Mouse (Mus musculus) forebrain, embryonic 15.5 days (tissue): ENCODE data around the gene Prkd2. TPM values are rescaled to one million over a fixed set of nuclear protein-coding genes. Genes with fewer than 3 reads are reported as not detected.
A peak's percentile ranks its signal among the peaks of the same experiment; 100 is the strongest.

Experiments
- ATAC-seq: fragments of 200-750 bp; cut with Nextera tagmentation; replicated peaks from 2 replicates; pipeline ENCODE4 v1.8.0; 2017; ENCODE audit warnings: mild to moderate bottlenecking, moderate TSS enrichment, moderate library complexity
- H3K27ac ChIP-seq: fragments of 300-500 bp; sonication (generic); replicated peaks from 2 replicates; pipeline ENCODE4 v1.5.1; 2015; ENCODE audit warnings: mild to moderate bottlenecking, inconsistent platforms
- H3K27me3 ChIP-seq: fragments of 300-500 bp; sonication (generic); 2 replicates; pipeline ENCODE4 v1.6.1; 2015; ENCODE audit warnings: inconsistent platforms
- H3K36me3 ChIP-seq: fragments of 300-500 bp; sonication (generic); 2 replicates; pipeline ENCODE4 v1.6.1; 2015; ENCODE audit warnings: mild to moderate bottlenecking, inconsistent platforms
- H3K4me1 ChIP-seq: fragments of 300-500 bp; sonication (generic); 2 replicates; pipeline ENCODE4 v1.6.1; 2015; ENCODE audit warnings: inconsistent platforms
- H3K4me2 ChIP-seq: fragments of 300-500 bp; sonication (generic); replicated peaks from 2 replicates; pipeline ENCODE4 v1.6.1; 2015; ENCODE audit warnings: mild to moderate bottlenecking, inconsistent platforms
- H3K4me3 ChIP-seq: fragments of 300-500 bp; sonication (generic); 2 replicates; pipeline ENCODE4 v1.5.1; 2015; ENCODE audit warnings: mild to moderate bottlenecking, inconsistent platforms
- H3K9ac ChIP-seq: fragments of 300-500 bp; sonication (generic); replicated peaks from 2 replicates; pipeline ENCODE4 v1.6.1; 2015; ENCODE audit warnings: mild to moderate bottlenecking, inconsistent platforms
- H3K9me3 ChIP-seq: fragments of 300-500 bp; sonication (generic); 2 replicates; pipeline ENCODE4 v1.6.1; 2016; ENCODE audit warnings: inconsistent platforms
- WGBS: fragments of 180-500 bp; shearing (Covaris S2); methylation state at CpG from one replicate; pipeline ENCODE4 v1.1.7; 2015; ENCODE audit warnings: mixed read lengths; 5-methylcytosine and 5-hydroxymethylcytosine counted together
- polyA plus RNA-seq: library from polyadenylated mRNA; unstranded; fragments of >200 nt; fragmentation: Nextera tagmentation; extraction: Ambion mirVana; gene quantifications from 2 replicates; pipeline ENCODE4 v1.2.1, GENCODE M21; 2015

Prkd2 gene
- polyA plus RNA-seq, 1 experiment from 2014 or later, result 8.0 TPM

DNA sequence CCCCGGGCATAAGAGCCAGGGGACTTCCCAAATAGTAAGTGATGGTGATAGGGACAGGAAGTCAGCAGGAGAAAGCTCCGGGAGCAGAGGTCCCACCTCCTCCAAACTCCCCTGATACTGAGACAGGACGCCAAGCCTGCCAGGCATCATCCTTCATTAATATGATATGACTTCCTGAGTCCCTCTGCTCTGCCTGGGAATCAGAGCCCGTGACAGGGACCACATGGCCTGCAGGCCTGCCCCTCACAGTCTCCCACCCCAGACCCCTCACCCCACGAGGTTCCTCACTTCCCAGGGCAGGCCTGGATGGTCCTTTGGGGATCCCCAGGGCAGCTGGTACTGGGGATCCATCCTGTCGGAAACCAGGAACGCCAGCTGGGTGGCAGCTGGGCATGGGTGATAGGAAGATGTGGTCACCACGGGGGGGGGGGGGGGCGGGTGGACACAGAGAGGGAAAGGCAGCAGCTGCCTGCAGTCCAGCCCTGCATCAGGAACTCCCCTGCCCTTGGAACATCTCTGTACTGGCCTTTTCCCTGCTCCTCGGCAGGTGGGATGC is 61.5 kb downstream of the Prkd2 start:
- H3K4me1 ChIP-seq, result no peaks in the 10 kb centered on the region
- no peak overlapping the region for H3K9ac ChIP-seq
- H3K27me3 ChIP-seq, result no peaks in the 10 kb centered on the region
- H3K9me3 ChIP-seq, result no peaks in the 10 kb centered on the region
- no peak for ATAC-seq
- no peak overlapping the region for H3K27ac ChIP-seq
- WGBS, result 63% methylated on average over 9 of the region's 10 CpGs
- H3K4me2 ChIP-seq, result no peak overlapping the region
- H3K4me3 ChIP-seq, result no peak overlapping the region
- H3K36me3 ChIP-seq, result no peaks in the 10 kb centered on the region

GRCm38 (mm10) chr7:16905491-16906021 is 62.9 kb downstream of the Prkd2 start:
- H3K27me3 ChIP-seq, result no peaks in the 10 kb centered on the region
- no peaks in the 10 kb centered on the region for H3K9me3 ChIP-seq
- no peak overlapping the region for H3K4me2 ChIP-seq
- WGBS, result 60% methylated on average over 9 of the region's 9 CpGs
- H3K4me1 ChIP-seq, result no peaks in the 10 kb centered on the region
- no peak overlapping the region for H3K4me3 ChIP-seq
- no peaks in the 10 kb centered on the region for H3K36me3 ChIP-seq
- no peak overlapping the region for H3K9ac ChIP-seq
- no peak overlapping the region for H3K27ac ChIP-seq
- ATAC-seq, result no peak

GRCm38 (mm10) chr7:16906281-16906680 is 63.6 kb downstream of the Prkd2 start, which contains the start of gene Ptgir:
TSS of gene Ptgir (plus strand) at chr7:16906490.
- 8% methylated on average over 6 of the region's 6 CpGs for WGBS

DNA sequence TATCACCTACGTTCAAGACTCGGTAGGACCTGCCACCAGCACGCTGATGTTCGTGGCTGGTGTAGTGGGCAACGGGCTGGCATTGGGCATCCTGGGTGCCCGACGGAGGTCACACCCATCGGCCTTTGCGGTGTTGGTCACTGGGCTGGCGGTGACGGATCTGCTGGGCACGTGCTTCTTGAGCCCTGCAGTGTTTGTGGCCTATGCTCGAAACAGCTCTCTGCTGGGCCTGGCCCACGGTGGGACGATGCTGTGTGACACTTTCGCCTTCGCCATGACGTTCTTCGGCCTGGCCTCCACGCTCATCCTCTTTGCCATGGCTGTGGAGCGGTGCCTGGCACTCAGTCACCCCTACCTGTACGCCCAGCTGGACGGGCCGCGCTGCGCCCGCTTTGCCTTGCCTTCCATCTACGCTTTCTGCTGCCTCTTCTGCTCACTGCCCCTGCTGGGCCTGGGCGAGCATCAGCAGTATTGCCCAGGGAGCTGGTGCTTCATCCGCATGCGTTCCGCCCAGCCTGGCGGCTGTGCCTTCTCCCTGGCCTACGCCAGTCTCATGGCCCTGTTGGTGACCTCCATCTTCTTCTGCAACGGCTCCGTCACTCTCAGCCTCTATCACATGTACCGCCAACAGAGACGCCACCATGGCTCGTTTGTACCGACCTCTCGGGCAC is 64.3 kb downstream of the Prkd2 start:
- Histone ChIP-seq H3K4me3 (no peak overlapping the region), H3K4me1 (no peaks in the 10 kb centered on the region), H3K9ac (no peak overlapping the region), H3K9me3 (no peaks in the 10 kb centered on the region), H3K27me3 (no peaks in the 10 kb centered on the region), H3K27ac (no peak overlapping the region), H3K4me2 (no peak overlapping the region), H3K36me3 (no peaks in the 10 kb centered on the region)
- no peak for ATAC-seq
- WGBS, result 93% methylated on average over 41 of the region's 41 CpGs

More at GRCm38 (mm10) chr7:16906281-16906680, 63.6 kb downstream of the Prkd2 start, which contains the start of gene Ptgir:
- Histone ChIP-seq H3K4me1 (no peaks in the 10 kb centered on the region), H3K36me3 (no peaks in the 10 kb centered on the region), H3K27me3 (no peaks in the 10 kb centered on the region), H3K27ac (no peak within 1 kb of the TSS), H3K9ac (no peak within 1 kb of the TSS), H3K4me3 (no peak within 1 kb of the TSS), H3K9me3 (no peaks in the 10 kb centered on the region), H3K4me2 (no peak within 1 kb of the TSS)
- ATAC-seq, result no peak

DNA sequence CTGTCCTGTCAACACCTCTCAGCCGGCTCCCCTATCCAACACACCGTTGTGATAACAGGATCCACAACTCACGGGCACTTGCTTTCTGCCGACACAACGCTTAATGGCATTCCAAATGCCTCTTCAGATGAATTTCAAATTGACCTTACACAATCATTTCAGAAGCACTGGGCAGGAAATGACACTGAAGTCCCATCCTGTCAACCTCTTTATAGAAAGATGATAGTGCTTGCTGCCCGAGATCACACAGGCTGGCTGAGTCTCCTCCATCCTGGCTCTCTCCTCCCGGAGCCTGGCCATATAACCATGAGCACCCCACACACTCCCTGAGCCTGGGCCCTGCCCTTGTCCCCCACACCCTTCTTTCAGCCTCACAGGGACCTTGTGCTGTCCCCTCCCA is 65.1 kb downstream of the Prkd2 start:
- 78% methylated on average over 7 of the region's 7 CpGs for WGBS
- Histone ChIP-seq H3K4me1 (no peaks in the 10 kb centered on the region), H3K9me3 (no peaks in the 10 kb centered on the region), H3K36me3 (no peaks in the 10 kb centered on the region), H3K27me3 (no peaks in the 10 kb centered on the region), H3K9ac (no peak overlapping the region), H3K27ac (no peak overlapping the region), H3K4me2 (no peak overlapping the region), H3K4me3 (no peak overlapping the region)
- ATAC-seq, result no peak

DNA sequence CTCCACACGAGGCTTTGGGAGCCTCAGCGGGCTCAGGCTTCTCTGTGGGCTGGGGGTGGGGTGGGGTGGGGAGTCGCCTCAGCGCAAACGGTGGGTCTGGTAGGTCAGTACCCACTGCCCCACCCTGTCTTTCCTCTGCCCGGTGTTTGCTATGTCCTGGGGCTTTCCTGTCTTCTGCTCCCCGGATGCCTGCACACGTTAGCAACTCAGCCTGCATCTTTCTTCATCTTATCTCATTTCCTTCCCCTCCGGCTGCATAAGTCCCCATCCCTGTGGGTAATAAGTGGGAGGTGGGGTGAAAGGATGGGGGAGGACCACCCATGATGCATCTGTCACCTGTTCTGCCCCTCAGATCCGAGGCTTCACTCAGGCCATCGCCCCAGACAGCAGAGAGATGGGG is 65.7 kb downstream of the Prkd2 start:
- no peak overlapping the region for H3K4me2 ChIP-seq
- H3K9me3 ChIP-seq, result no peaks in the 10 kb centered on the region
- H3K4me3 ChIP-seq, result no peak overlapping the region
- ATAC-seq, result no peak
- no peak overlapping the region for H3K27ac ChIP-seq
- no peaks in the 10 kb centered on the region for H3K4me1 ChIP-seq
- H3K9ac ChIP-seq, result no peak overlapping the region
- WGBS, result 46% methylated on average over 11 of the region's 11 CpGs
- H3K36me3 ChIP-seq, result no peaks in the 10 kb centered on the region
- H3K27me3 ChIP-seq, result no peaks in the 10 kb centered on the region

- H3K4me2 ChIP-seq, result no peak overlapping the region
- H3K9ac ChIP-seq, result no peak overlapping the region
- no peak for ATAC-seq
- no peaks in the 10 kb centered on the region for H3K9me3 ChIP-seq
- no peaks in the 10 kb centered on the region for H3K36me3 ChIP-seq
- H3K27ac ChIP-seq, result no peak overlapping the region
- 72% methylated on average over 11 of the region's 11 CpGs for WGBS
- H3K4me3 ChIP-seq, result no peak overlapping the region
- H3K4me1 ChIP-seq, result no peaks in the 10 kb centered on the region
- H3K27me3 ChIP-seq, result no peaks in the 10 kb centered on the region
Observed at GRCm38 (mm10) chr7:16908859-16909258, 66.2 kb downstream of the Prkd2 start.

- Histone ChIP-seq H3K4me2 (no peak overlapping the region), H3K27ac (no peak overlapping the region), H3K9ac (no peak overlapping the region), H3K4me1 (no peaks in the 10 kb centered on the region), H3K9me3 (no peaks in the 10 kb centered on the region), H3K36me3 (peaks cover 8% of the 10 kb centered on the region), H3K4me3 (no peak overlapping the region), H3K27me3 (no peaks in the 10 kb centered on the region)
- WGBS, result 62% methylated on average over 10 of the region's 10 CpGs
- ATAC-seq, result no peak
Observed at GRCm38 (mm10) chr7:16909909-16910308, 67.2 kb downstream of the Prkd2 start.

DNA sequence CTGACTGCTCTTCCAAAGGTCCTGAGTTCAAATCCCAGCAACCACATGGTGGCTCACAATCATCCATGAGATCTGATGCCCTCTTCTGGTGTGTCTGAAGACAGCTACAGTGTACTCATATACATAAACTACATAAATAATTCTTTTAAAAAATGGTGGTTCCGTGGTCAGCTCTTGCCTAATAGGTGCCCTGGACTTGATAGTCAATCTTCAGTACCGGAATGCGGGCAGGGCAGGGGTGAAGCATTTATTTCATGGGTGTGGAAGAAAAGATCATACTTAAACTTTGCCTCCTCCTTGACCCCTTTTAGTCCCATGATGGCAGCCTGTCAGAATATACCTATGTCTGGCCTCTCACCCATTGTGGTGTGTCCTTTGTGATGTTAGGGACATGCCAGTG is 69.2 kb downstream of the Prkd2 start:
- H3K4me3 ChIP-seq, result no peak overlapping the region
- ATAC-seq, result no peak
- H3K4me2 ChIP-seq, result no peak overlapping the region
- peaks cover 26% of the 10 kb centered on the region for H3K36me3 ChIP-seq
- no peaks in the 10 kb centered on the region for H3K9me3 ChIP-seq
- H3K27me3 ChIP-seq, result no peaks in the 10 kb centered on the region
- no peak overlapping the region for H3K9ac ChIP-seq
- H3K27ac ChIP-seq, result no peak overlapping the region
- WGBS, result 85% methylated on average over 3 of the region's 3 CpGs
- H3K4me1 ChIP-seq, result no peaks in the 10 kb centered on the region

- Histone ChIP-seq H3K27ac (no peak overlapping the region), H3K9ac (no peak overlapping the region), H3K4me2 (no peak overlapping the region), H3K36me3 (peaks cover 30% of the 10 kb centered on the region), H3K9me3 (no peaks in the 10 kb centered on the region), H3K4me3 (no peak overlapping the region), H3K4me1 (no peaks in the 10 kb centered on the region), H3K27me3 (no peaks in the 10 kb centered on the region)
- ATAC-seq, result no peak
- 87% methylated on average over 6 of the region's 6 CpGs for WGBS
Observed at GRCm38 (mm10) chr7:16912360-16912759, 69.7 kb downstream of the Prkd2 start.

- peaks cover 45% of the 10 kb centered on the region for H3K36me3 ChIP-seq
- ATAC-seq, result peak; percentile 55
Observed at GRCm38 (mm10) chr7:16913806-16914452, 71.2 kb downstream of the Prkd2 start.

More at GRCm38 (mm10) chr7:16913806-16914452, 71.2 kb downstream of the Prkd2 start:
- no peaks in the 10 kb centered on the region for H3K27me3 ChIP-seq
- peak overlapping the region; percentile 29; the same call in 1 of the 2 replicates for H3K27ac ChIP-seq
- no peak overlapping the region for H3K9ac ChIP-seq
- H3K4me1 ChIP-seq, result peaks cover 7% of the 10 kb centered on the region
- WGBS, result 41% methylated on average over 10 of the region's 10 CpGs
- no peak overlapping the region for H3K4me2 ChIP-seq
- no peak overlapping the region for H3K4me3 ChIP-seq
- H3K9me3 ChIP-seq, result no peaks in the 10 kb centered on the region
